Mouse (Mus musculus): Measurements from ENCODE around the gene Defb29. TPM values are rescaled to one million over a fixed set of nuclear protein-coding genes. Genes with fewer than 3 reads are reported as not detected.

Defb29 gene
- polyA plus RNA-seq, 1 experiment from 2014 or later, result not detected

GRCm38 (mm10) chr2:152570313-152570712 is 30.4 kb upstream of the Defb29 start:
- no peak for ATAC-seq (ENCODE audit: low FRiP score, low TSS enrichment)
- 87% methylated on average over 6 of the region's 6 CpGs for WGBS
- no peaks in the 10 kb centered on the region for H3K9me3 ChIP-seq (ENCODE audit: control insufficient read depth, low read length)

DNA sequence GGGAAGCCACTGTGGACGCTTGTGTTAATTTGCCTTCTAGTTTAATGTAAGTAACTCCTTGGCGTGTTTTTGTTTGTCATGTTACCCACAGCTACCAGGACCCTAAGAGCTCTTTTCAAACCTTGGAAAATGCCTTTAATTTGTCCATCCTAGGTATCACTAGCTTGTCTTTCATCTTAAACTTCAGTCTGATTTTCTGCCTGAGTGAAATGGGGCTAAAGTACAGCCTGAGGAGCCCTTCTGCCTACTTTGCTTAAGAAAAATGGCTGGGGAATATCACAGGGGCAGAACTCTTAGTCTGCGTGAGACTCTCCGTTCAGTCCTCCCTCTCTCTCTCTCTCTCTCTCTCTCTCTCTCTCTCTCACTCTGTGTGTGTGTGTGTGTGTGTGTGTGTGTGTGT is 30.0 kb upstream of the Defb29 start:
- DNase-seq (no peak), ATAC-seq (ENCODE audit: low FRiP score, low TSS enrichment) (no peak)
- H3K36me3 ChIP-seq (ENCODE audit: control insufficient read depth, insufficient read depth, low read length), result no peaks in the 10 kb centered on the region
- H3K27ac ChIP-seq (replicated peaks; ENCODE audit: low read depth, low read length), result no peak overlapping the region
- no peak overlapping the region for H3K9ac ChIP-seq (replicated peaks; ENCODE audit: low read length)
- no peak overlapping the region for H3K4me2 ChIP-seq (ENCODE audit: low read length)
- no peaks in the 10 kb centered on the region for H3K4me1 ChIP-seq (ENCODE audit: control insufficient read depth, insufficient read depth, low read length)
- H3K27me3 ChIP-seq (ENCODE audit: control insufficient read depth, insufficient read depth, low read length), result no peaks in the 10 kb centered on the region
- WGBS, result 79% methylated on average over 4 of the region's 4 CpGs
- H3K9me3 ChIP-seq (ENCODE audit: control insufficient read depth, low read length), result no peaks in the 10 kb centered on the region
- no peak overlapping the region for H3K4me3 ChIP-seq (replicated peaks; ENCODE audit: low read depth, low read length)

More at GRCm38 (mm10) chr2:152570313-152570712, 30.4 kb upstream of the Defb29 start:
- H3K27ac ChIP-seq (replicated peaks; ENCODE audit: low read depth, low read length), result no peak overlapping the region
- H3K4me1 ChIP-seq (ENCODE audit: control insufficient read depth, insufficient read depth, low read length), result no peaks in the 10 kb centered on the region
- no peak overlapping the region for H3K9ac ChIP-seq (replicated peaks; ENCODE audit: low read length)
- H3K4me2 ChIP-seq (ENCODE audit: low read length), result no peak overlapping the region
- H3K36me3 ChIP-seq (ENCODE audit: control insufficient read depth, insufficient read depth, low read length), result no peaks in the 10 kb centered on the region
- no peaks in the 10 kb centered on the region for H3K27me3 ChIP-seq (ENCODE audit: control insufficient read depth, insufficient read depth, low read length)
- H3K4me3 ChIP-seq (replicated peaks; ENCODE audit: low read depth, low read length), result no peak overlapping the region
- no peak for DNase-seq

- Histone ChIP-seq H3K27ac (replicated peaks; ENCODE audit: low read depth, low read length) (no peak within 1 kb of the TSS), H3K4me3 (replicated peaks; ENCODE audit: low read depth, low read length) (no peak within 1 kb of the TSS), H3K36me3 (ENCODE audit: control insufficient read depth, insufficient read depth, low read length) (no peaks in the 10 kb centered on the region), H3K4me1 (ENCODE audit: control insufficient read depth, insufficient read depth, low read length) (no peaks in the 10 kb centered on the region), H3K9ac (replicated peaks; ENCODE audit: low read length) (no peak within 1 kb of the TSS), H3K4me2 (ENCODE audit: low read length) (no peak within 1 kb of the TSS), H3K27me3 (ENCODE audit: control insufficient read depth, insufficient read depth, low read length) (no peaks in the 10 kb centered on the region), H3K9me3 (ENCODE audit: control insufficient read depth, low read length) (no peaks in the 10 kb centered on the region)
- WGBS, result 93% methylated on average over 5 of the region's 5 CpGs
- DNase-seq (no peak), ATAC-seq (ENCODE audit: low FRiP score, low TSS enrichment) (no peak)
These were observed 29.1 kb upstream of the Defb29 start, which contains the start of gene Gm17416 for GRCm38 (mm10) chr2:152569038-152569437. Gene Gm17416 (plus strand): TSS chr2:152569338.

- Histone ChIP-seq H3K27ac (replicated peaks; ENCODE audit: low read depth, low read length) (no peak overlapping the region), H3K36me3 (ENCODE audit: control insufficient read depth, insufficient read depth, low read length) (no peaks in the 10 kb centered on the region), H3K4me2 (ENCODE audit: low read length) (no peak overlapping the region), H3K9me3 (ENCODE audit: control insufficient read depth, low read length) (no peaks in the 10 kb centered on the region), H3K9ac (replicated peaks; ENCODE audit: low read length) (no peak overlapping the region), H3K4me3 (replicated peaks; ENCODE audit: low read depth, low read length) (no peak overlapping the region), H3K4me1 (ENCODE audit: control insufficient read depth, insufficient read depth, low read length) (no peaks in the 10 kb centered on the region), H3K27me3 (ENCODE audit: control insufficient read depth, insufficient read depth, low read length) (no peaks in the 10 kb centered on the region)
- 91% methylated on average over 7 of the region's 7 CpGs for WGBS
- no peak for ATAC-seq (ENCODE audit: low FRiP score, low TSS enrichment)
- DNase-seq, result no peak
These were observed 16.8 kb upstream of the Defb29 start for GRCm38 (mm10) chr2:152556655-152557054.

DNA sequence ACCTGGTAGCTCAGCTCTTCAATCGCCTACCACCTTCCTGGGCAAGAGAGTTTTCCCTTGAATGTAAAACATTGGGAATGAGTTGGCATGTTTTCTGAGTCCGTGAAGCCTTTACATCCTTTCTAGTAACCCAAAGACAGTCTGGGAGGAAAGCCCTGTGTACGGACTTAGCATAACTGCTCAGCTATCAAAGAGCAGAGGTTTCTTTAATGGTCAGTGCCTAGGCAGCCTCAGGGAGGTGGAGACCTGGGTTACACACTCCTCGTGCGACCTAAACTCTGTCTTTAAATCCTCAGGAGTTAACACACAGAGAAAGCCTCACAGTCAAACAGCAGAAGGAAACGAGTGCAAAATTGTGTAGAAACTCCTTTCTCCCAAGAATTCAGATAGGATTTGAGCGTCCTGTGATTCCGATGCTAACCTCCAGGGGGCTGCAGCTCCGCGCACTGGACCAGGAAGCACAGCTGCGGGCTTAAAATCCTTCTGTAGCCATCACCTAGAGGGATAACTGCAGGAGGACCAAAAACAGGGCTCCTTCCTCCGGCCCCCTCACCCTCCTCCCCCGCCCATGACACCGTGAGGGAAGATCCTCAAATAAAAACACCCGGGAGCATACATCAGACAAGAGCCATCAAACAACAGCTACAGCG is 14.0 kb upstream of the Defb29 start:
- Histone ChIP-seq H3K4me3 (replicated peaks; ENCODE audit: low read depth, low read length) (0 out of 2 replicates have a peak overlapping the region, but pooled peaks have one; percentile 6), H3K4me2 (ENCODE audit: low read length) (peak overlapping the region; percentile 36), H3K27ac (replicated peaks; ENCODE audit: low read depth, low read length) (no peak overlapping the region), H3K9me3 (ENCODE audit: control insufficient read depth, low read length) (no peaks in the 10 kb centered on the region), H3K9ac (replicated peaks; ENCODE audit: low read length) (no peak overlapping the region), H3K27me3 (ENCODE audit: control insufficient read depth, insufficient read depth, low read length) (no peaks in the 10 kb centered on the region), H3K4me1 (ENCODE audit: control insufficient read depth, insufficient read depth, low read length) (no peaks in the 10 kb centered on the region), H3K36me3 (ENCODE audit: control insufficient read depth, insufficient read depth, low read length) (no peaks in the 10 kb centered on the region)
- WGBS, result 13% methylated on average over 16 of the region's 16 CpGs
- DNase-seq (peak; percentile 87), ATAC-seq (ENCODE audit: low FRiP score, low TSS enrichment) (no peak)

DNA sequence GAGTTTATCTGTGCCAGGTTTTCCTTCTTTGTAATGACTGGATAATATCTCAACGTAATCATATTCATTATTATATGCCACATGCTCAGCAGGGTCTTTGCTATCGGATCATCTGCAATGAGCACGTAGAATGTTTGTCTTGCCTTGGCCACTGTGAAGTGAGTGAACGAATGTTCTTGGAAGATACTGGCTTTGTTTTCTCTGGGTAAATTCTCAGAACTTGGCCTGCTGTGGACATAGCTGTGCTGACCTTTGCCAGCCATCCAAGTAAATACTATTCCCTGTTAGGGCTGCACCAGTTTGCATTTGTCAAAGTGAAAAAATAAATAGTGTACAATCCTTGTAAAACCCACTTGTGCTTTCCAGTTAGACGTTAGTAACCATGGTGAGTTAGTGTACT is 8.2 kb upstream of the Defb29 start:
- Histone ChIP-seq H3K4me1 (ENCODE audit: control insufficient read depth, insufficient read depth, low read length) (no peaks in the 10 kb centered on the region), H3K9me3 (ENCODE audit: control insufficient read depth, low read length) (no peaks in the 10 kb centered on the region)
- ATAC-seq (ENCODE audit: low FRiP score, low TSS enrichment), result no peak

GRCm38 (mm10) chr2:152544691-152545090 is 4.8 kb upstream of the Defb29 start:
- ATAC-seq (ENCODE audit: low FRiP score, low TSS enrichment) (no peak), DNase-seq (peak; percentile 67)
- 21% methylated on average over 4 of the region's 4 CpGs for WGBS

More for the DNA sequence above, 8.2 kb upstream of the Defb29 start:
- 82% methylated on average over 5 of the region's 5 CpGs for WGBS
- Histone ChIP-seq H3K27ac (replicated peaks; ENCODE audit: low read depth, low read length) (no peak overlapping the region), H3K36me3 (ENCODE audit: control insufficient read depth, insufficient read depth, low read length) (no peaks in the 10 kb centered on the region), H3K9ac (replicated peaks; ENCODE audit: low read length) (no peak overlapping the region), H3K4me3 (replicated peaks; ENCODE audit: low read depth, low read length) (no peak overlapping the region), H3K4me2 (ENCODE audit: low read length) (no peak overlapping the region), H3K27me3 (ENCODE audit: control insufficient read depth, insufficient read depth, low read length) (no peaks in the 10 kb centered on the region)
- no peak for DNase-seq

GRCm38 (mm10) chr2:152543478-152543877 is 3.6 kb upstream of the Defb29 start:
- ATAC-seq (ENCODE audit: low FRiP score, low TSS enrichment), result no peak
- H3K4me1 ChIP-seq (ENCODE audit: control insufficient read depth, insufficient read depth, low read length), result no peaks in the 10 kb centered on the region

More at GRCm38 (mm10) chr2:152544691-152545090, 4.8 kb upstream of the Defb29 start:
- no peak overlapping the region for H3K4me2 ChIP-seq (ENCODE audit: low read length)
- no peaks in the 10 kb centered on the region for H3K27me3 ChIP-seq (ENCODE audit: control insufficient read depth, insufficient read depth, low read length)
- H3K9me3 ChIP-seq (ENCODE audit: control insufficient read depth, low read length), result no peaks in the 10 kb centered on the region
- no peak overlapping the region for H3K4me3 ChIP-seq (replicated peaks; ENCODE audit: low read depth, low read length)
- no peak overlapping the region for H3K9ac ChIP-seq (replicated peaks; ENCODE audit: low read length)
- H3K36me3 ChIP-seq (ENCODE audit: control insufficient read depth, insufficient read depth, low read length), result no peaks in the 10 kb centered on the region
- H3K4me1 ChIP-seq (ENCODE audit: control insufficient read depth, insufficient read depth, low read length), result no peaks in the 10 kb centered on the region
- H3K27ac ChIP-seq (replicated peaks; ENCODE audit: low read depth, low read length), result no peak overlapping the region

GRCm38 (mm10) chr2:152542897-152543296 is 3.0 kb upstream of the Defb29 start:
- DNase-seq, result no peak
- 77% methylated on average over 2 of the region's 2 CpGs for whole genome bisulfite sequencing

More at GRCm38 (mm10) chr2:152543478-152543877, 3.6 kb upstream of the Defb29 start:
- 81% methylated on average over 4 of the region's 4 CpGs for WGBS
- H3K27ac ChIP-seq (replicated peaks; ENCODE audit: low read depth, low read length), result no peak overlapping the region
- no peaks in the 10 kb centered on the region for H3K36me3 ChIP-seq (ENCODE audit: control insufficient read depth, insufficient read depth, low read length)
- no peak overlapping the region for H3K4me2 ChIP-seq (ENCODE audit: low read length)
- no peaks in the 10 kb centered on the region for H3K9me3 ChIP-seq (ENCODE audit: control insufficient read depth, low read length)
- DNase-seq, result no peak
- H3K9ac ChIP-seq (replicated peaks; ENCODE audit: low read length), result no peak overlapping the region
- no peak overlapping the region for H3K4me3 ChIP-seq (replicated peaks; ENCODE audit: low read depth, low read length)
- H3K27me3 ChIP-seq (ENCODE audit: control insufficient read depth, insufficient read depth, low read length), result no peaks in the 10 kb centered on the region

More at GRCm38 (mm10) chr2:152542897-152543296, 3.0 kb upstream of the Defb29 start:
- no peak for ATAC-seq (ENCODE audit: low FRiP score, low TSS enrichment)
- no peaks in the 10 kb centered on the region for H3K4me1 ChIP-seq (ENCODE audit: control insufficient read depth, insufficient read depth, low read length)
- H3K9me3 ChIP-seq (ENCODE audit: control insufficient read depth, low read length), result no peaks in the 10 kb centered on the region
- H3K4me3 ChIP-seq (replicated peaks; ENCODE audit: low read depth, low read length), result no peak overlapping the region
- no peaks in the 10 kb centered on the region for H3K36me3 ChIP-seq (ENCODE audit: control insufficient read depth, insufficient read depth, low read length)
- no peaks in the 10 kb centered on the region for H3K27me3 ChIP-seq (ENCODE audit: control insufficient read depth, insufficient read depth, low read length)
- no peak overlapping the region for H3K9ac ChIP-seq (replicated peaks; ENCODE audit: low read length)
- H3K27ac ChIP-seq (replicated peaks; ENCODE audit: low read depth, low read length), result no peak overlapping the region
- no peak overlapping the region for H3K4me2 ChIP-seq (ENCODE audit: low read length)

Measured in midbrain, embryonic 14.5 days (tissue).